Mouse (Mus musculus) kidney, embryonic 16.5 days (tissue): ENCODE data around the gene Gprc5b. TPM values are rescaled to one million over a fixed set of nuclear protein-coding genes. Genes with fewer than 3 reads are reported as not detected.

ENCODE experiments used
- ATAC-seq: fragments of 200-750 bp; cut with Nextera tagmentation; 2 replicates; pipeline ENCODE4 v1.8.0; 2017; ENCODE audit warnings: moderate TSS enrichment; ENCODE audit not compliant: low FRiP score, low TSS enrichment
- H3K27ac ChIP-seq: fragments of 300-500 bp; sonication (generic); 2 replicates; pipeline ENCODE4 v1.5.1; 2014; ENCODE audit warnings: low read length
- H3K27me3 ChIP-seq: fragments of 300-500 bp; sonication (generic); 2 replicates; pipeline ENCODE4 v1.6.1; 2014; ENCODE audit warnings: low read length, control low read depth, mixed read lengths; ENCODE audit not compliant: insufficient read depth
- H3K36me3 ChIP-seq: fragments of 300-500 bp; sonication (generic); 2 replicates; pipeline ENCODE4 v1.6.1; 2014; ENCODE audit warnings: low read length, control low read depth, mixed read lengths; ENCODE audit not compliant: insufficient read depth
- H3K4me1 ChIP-seq: fragments of 300-500 bp; sonication (generic); 2 replicates; pipeline ENCODE4 v1.6.1; 2014; ENCODE audit warnings: low read length, control low read depth, mixed read lengths; ENCODE audit not compliant: insufficient read depth
- H3K4me2 ChIP-seq: fragments of 300-500 bp; sonication (generic); replicated peaks from 2 replicates; pipeline ENCODE4 v1.6.1; 2014; ENCODE audit warnings: low read depth, low read length
- H3K4me3 ChIP-seq: fragments of 300-500 bp; sonication (generic); 2 replicates; pipeline ENCODE4 v1.5.1; 2014; ENCODE audit warnings: mild to moderate bottlenecking, low read length
- H3K9ac ChIP-seq: fragments of 300-500 bp; sonication (generic); replicated peaks from 2 replicates; pipeline ENCODE4 v1.6.1; 2014; ENCODE audit warnings: low read length
- H3K9me3 ChIP-seq: fragments of 300-500 bp; sonication (generic); 2 replicates; pipeline ENCODE4 v1.6.1; 2016; ENCODE audit warnings: low read length, control low read depth
- WGBS: fragments of 180-500 bp; shearing (Covaris S2); extraction: QIAGEN DNeasy Blood & Tissue Kit; methylation state at CpG from one replicate; pipeline ENCODE4 v1.1.7; 2014; 5-methylcytosine and 5-hydroxymethylcytosine counted together
- polyA plus RNA-seq: library from polyadenylated mRNA; unstranded; fragments of >200 nt; fragmentation: Nextera tagmentation; extraction: Ambion mirVana; gene quantifications from 2 replicates; pipeline ENCODE4 v1.2.1, GENCODE M21; 2015

The Gprc5b gene
- 5.4 and 7.0 TPM in 2 replicates for polyA plus RNA-seq

DNA sequence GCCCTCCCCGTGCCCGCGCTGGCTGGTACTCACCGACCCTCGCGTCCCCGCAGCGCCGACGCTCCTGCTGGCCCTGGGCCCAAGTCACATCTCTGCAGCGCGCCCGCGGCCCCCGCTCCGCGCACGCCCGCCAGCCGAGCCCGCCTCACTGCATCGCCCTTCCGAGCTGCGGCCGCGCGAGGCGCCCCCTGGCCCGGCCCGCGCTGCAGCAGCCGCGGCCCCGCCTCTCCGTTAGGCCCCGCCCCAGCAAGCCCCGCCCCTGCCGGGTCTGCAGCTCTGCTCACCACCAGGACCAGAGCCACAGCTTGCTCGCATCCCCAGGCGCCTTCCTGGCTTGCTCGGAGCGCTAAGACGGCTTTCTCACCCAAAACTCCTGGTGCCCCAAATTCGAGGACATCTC is at the start of gene Gprc5b:
TSS of gene Gprc5b (minus strand) at position 205 of the 400 bp plus-strand sequence.
- Histone ChIP-seq H3K27ac (peak within 1 kb of the TSS; percentile 40; the same call in 1 of the 2 replicates), H3K36me3 (no peaks in the 10 kb centered on the region)
- peak; percentile 93 for ATAC-seq

DNA sequence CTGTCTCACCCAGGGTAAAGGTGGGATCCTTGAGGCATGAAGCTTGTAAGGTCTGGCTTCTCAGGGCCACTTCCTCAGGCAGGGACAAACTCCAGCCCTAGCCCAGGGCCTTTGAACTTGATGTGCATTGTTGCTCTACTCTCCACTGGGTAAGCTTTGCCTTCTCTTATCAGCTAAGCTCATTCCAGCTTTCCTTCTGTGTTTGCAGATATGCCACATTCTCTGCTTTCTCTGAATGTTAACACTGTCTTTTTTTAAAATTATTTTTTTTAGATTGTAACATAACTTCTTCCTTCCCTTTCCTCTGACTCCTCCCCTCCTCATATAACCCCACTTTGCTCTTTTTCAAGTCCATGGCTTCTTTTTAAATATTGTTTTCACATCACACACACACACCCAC is 46.5 kb upstream of the Gprc5b start:
- Histone ChIP-seq H3K4me3 (no peak overlapping the region), H3K36me3 (no peaks in the 10 kb centered on the region), H3K9me3 (no peaks in the 10 kb centered on the region), H3K4me1 (no peaks in the 10 kb centered on the region), H3K27ac (no peak overlapping the region), H3K27me3 (no peaks in the 10 kb centered on the region), H3K9ac (no peak overlapping the region), H3K4me2 (no peak overlapping the region)
- ATAC-seq = no peak

More for the DNA sequence above, at the start of gene Gprc5b:
- peak within 1 kb of the TSS; percentile 71 for H3K4me3 ChIP-seq
- 0% methylated on average over 43 of the region's 44 CpGs for WGBS
- H3K9ac ChIP-seq = peak within 1 kb of the TSS; percentile 86
- H3K4me1 ChIP-seq = peaks cover 31% of the 10 kb centered on the region
- H3K9me3 ChIP-seq = no peaks in the 10 kb centered on the region
- no peaks in the 10 kb centered on the region for H3K27me3 ChIP-seq
- H3K4me2 ChIP-seq = peak within 1 kb of the TSS; percentile 96

DNA sequence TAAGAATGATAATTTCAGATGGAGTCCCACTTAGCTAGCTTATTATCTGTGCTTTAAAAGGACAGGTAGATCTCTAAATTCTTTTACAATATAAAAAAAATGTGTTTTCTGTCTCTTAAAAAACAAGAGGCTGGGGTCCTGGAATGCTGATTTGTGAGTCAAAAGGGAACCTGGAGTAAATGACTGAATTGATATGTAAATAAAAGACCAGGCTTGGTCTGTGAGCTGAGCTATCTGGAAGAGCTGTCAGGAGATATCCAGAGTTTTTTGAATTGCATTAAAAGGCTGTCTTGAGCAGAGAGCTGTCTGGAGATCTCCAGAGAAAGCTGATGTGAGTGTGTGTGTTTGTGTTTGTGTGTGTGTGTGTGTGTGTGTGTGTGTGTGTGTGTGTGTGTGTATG is 42.6 kb upstream of the Gprc5b start:
- no peak for ATAC-seq
- no peaks in the 10 kb centered on the region for H3K4me1 ChIP-seq
- no peaks in the 10 kb centered on the region for H3K36me3 ChIP-seq
- no peak overlapping the region for H3K4me2 ChIP-seq
- no peak overlapping the region for H3K9ac ChIP-seq
- H3K9me3 ChIP-seq = no peaks in the 10 kb centered on the region
- no peaks in the 10 kb centered on the region for H3K27me3 ChIP-seq
- no peak overlapping the region for H3K4me3 ChIP-seq
- no peak overlapping the region for H3K27ac ChIP-seq

DNA sequence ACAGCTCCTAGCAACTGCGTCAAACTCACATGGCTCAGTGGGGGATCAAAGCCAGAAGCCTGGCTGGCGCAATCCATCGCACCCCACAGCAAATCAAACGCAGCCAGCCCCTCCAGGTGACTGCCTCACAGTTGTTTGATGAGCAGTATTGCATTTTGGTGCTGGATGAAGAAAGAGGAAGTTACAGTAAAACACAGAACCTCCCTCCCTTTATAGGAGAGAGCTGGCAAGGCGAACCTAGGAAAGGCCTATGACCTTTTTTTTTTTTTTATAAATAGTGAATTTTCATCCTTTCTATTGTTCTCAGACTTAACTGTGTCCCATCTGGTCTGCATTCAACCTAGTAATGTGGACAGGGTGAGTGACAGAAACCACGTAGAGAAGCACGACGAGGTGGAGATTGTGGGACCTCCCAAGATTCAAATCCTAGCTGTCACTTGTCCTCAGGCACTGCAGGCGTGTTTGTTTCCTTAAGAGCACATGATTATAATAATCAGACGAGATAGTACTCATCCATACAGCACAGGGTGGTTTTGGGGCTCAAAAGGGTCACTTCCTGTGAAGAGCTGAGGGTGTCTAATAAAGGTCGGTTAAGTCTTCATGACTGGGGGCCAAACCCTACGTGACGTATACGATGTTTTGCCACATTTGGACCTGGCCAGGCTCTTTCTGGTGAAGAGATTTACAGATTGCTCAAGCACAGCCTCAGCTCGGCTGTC is 39.4 kb upstream of the Gprc5b start:
- H3K27me3 ChIP-seq = no peaks in the 10 kb centered on the region
- no peaks in the 10 kb centered on the region for H3K9me3 ChIP-seq
- no peaks in the 10 kb centered on the region for H3K36me3 ChIP-seq
- H3K4me2 ChIP-seq = no peak overlapping the region
- H3K4me1 ChIP-seq = no peaks in the 10 kb centered on the region
- ATAC-seq = no peak
- no peak overlapping the region for H3K27ac ChIP-seq
- 63% methylated on average over 15 of the region's 15 CpGs for WGBS
- H3K9ac ChIP-seq = no peak overlapping the region
- no peak overlapping the region for H3K4me3 ChIP-seq

GRCm38 (mm10) chr7:119023394-119023921 is 28.4 kb upstream of the Gprc5b start:
- no peaks in the 10 kb centered on the region for H3K36me3 ChIP-seq
- ATAC-seq = peak; percentile 83
- no peak overlapping the region for H3K4me3 ChIP-seq
- no peaks in the 10 kb centered on the region for H3K27me3 ChIP-seq
- no peaks in the 10 kb centered on the region for H3K9me3 ChIP-seq
- no peaks in the 10 kb centered on the region for H3K4me1 ChIP-seq
- no peak overlapping the region for H3K9ac ChIP-seq
- H3K27ac ChIP-seq = peak overlapping the region; percentile 35; the same call in 1 of the 2 replicates
- WGBS = 29% methylated on average over 17 of the region's 17 CpGs
- H3K4me2 ChIP-seq = 0 out of 2 replicates have a peak overlapping the region, but pooled peaks have one; percentile 3

DNA sequence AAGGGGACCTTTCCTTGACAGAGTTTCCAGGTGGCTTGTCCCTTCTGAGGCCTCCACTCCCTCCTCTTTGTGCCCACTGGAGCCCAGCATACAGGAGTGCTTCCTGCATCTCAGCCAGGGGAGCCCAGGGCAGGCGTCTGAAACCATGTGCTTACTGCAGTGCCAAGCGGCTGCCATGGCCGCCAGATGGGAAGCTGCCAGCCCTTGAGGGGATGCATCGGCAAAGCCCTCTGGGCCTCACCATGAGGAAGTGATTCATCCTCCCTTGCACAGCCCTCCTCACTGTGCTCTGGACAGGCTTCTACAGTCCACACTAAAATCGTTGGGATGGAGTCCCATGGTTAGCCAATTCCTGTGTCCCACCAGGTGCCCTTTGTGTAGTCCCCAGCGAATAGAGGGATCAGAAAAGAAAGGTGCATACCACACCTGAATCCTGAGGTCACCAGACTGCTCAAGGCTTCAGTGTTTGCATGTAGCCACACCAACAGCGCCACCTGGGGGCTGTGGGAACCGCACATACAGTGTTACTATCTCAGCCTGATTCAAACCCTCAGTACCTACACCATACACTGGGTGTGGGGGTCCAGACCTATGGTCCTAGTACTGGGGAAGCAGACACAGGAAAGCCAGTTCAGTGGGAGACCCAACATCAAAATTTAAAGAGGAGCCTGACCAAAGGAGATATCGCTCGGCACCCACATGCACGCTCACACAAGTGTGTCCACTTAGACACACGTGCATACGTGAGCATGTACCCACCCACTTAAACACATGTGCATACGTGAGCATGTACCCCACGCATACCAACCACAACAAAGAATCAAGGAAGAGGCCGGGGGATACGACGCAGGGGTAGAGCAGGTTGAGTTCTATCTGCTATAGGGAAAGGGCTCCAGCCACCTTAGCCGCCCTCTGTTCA is 27.5 kb upstream of the Gprc5b start:
- 76% methylated on average over 19 of the region's 19 CpGs for WGBS
- no peaks in the 10 kb centered on the region for H3K36me3 ChIP-seq
- no peaks in the 10 kb centered on the region for H3K27me3 ChIP-seq
- peak; percentile 28; the same call in 1 of the 2 replicates for ATAC-seq
- no peak overlapping the region for H3K4me3 ChIP-seq
- H3K9ac ChIP-seq = no peak overlapping the region
- no peaks in the 10 kb centered on the region for H3K4me1 ChIP-seq
- no peak overlapping the region for H3K4me2 ChIP-seq
- H3K9me3 ChIP-seq = no peaks in the 10 kb centered on the region
- H3K27ac ChIP-seq = peak overlapping the region; percentile 35

DNA sequence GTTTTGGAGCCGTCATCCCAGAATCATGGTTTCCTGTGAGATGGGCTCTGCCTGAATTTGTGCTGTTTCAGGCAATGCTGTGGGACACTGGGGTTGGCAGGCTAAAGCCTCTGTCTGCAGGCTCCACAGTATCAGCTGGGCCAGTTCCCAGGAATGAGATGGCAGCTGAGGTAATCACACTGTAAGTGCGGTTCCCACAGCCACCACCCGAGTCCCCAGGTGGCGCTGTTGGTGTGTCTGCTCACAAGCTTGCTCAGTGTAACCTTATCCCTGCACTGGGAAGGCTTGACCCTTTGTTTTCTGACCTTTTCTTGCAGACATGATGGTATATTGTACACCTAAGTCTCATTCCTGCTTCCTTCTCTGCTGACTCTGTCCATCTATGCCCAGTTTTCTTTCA is 24.5 kb upstream of the Gprc5b start:
- Histone ChIP-seq H3K4me1 (no peaks in the 10 kb centered on the region), H3K4me2 (no peak overlapping the region), H3K4me3 (no peak overlapping the region), H3K36me3 (no peaks in the 10 kb centered on the region), H3K9ac (no peak overlapping the region; the same call in 1 of the 2 replicates), H3K27me3 (no peaks in the 10 kb centered on the region), H3K27ac (no peak overlapping the region), H3K9me3 (no peaks in the 10 kb centered on the region)
- WGBS = 18% methylated on average over 4 of the region's 4 CpGs
- ATAC-seq = peak; percentile 32; the same call in 1 of the 2 replicates

GRCm38 (mm10) chr7:119015736-119016135 is 20.7 kb upstream of the Gprc5b start:
- Histone ChIP-seq H3K27ac (no peak overlapping the region), H3K4me2 (no peak overlapping the region), H3K27me3 (no peaks in the 10 kb centered on the region), H3K4me1 (no peaks in the 10 kb centered on the region), H3K36me3 (no peaks in the 10 kb centered on the region), H3K9ac (no peak overlapping the region), H3K9me3 (no peaks in the 10 kb centered on the region), H3K4me3 (no peak overlapping the region)
- ATAC-seq = no peak
- WGBS = 10% methylated on average over 3 of the region's 3 CpGs

DNA sequence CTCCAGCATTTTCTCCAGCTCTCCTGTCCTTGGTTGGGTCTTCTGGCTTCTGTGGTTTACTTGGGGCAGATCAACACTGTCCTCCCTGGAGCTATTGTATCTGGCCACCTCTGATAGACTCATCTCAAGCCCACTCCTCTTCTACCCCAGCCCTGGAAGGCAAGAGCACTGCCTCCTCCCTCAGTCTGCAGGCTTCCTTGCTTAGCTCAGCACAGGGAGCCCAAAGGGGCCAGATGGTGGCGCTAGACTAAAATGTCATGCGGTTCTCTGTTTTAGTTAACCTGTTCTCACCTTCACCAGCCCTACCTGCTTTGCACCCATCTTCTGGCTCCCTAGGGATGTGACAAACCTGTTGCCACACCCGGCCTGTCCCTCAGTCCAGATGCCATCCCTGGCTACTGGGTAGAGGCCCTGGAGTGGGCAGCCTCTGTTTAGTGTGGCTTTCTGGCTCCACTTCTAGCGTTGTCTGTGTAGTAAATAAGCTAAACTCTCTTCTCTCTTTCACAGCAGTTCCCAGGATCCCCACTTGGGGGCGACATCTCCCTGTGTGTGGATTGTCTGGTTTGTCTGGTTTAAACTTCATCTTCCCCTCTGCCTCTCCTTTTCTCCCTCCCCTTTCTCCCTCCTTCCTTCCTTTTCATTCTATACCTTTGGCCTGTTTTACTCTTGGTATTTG is 16.0 kb upstream of the Gprc5b start:
- Histone ChIP-seq H3K4me1 (no peaks in the 10 kb centered on the region), H3K36me3 (no peaks in the 10 kb centered on the region), H3K27ac (no peak overlapping the region), H3K9me3 (no peaks in the 10 kb centered on the region), H3K4me3 (no peak overlapping the region), H3K27me3 (no peaks in the 10 kb centered on the region), H3K9ac (no peak overlapping the region), H3K4me2 (no peak overlapping the region)
- WGBS = 21% methylated on average over 5 of the region's 5 CpGs
- ATAC-seq = peak; percentile 39
